Mouse (Mus musculus): ENCODE measurements around the gene Ccdc187. TPM values are rescaled to one million over a fixed set of nuclear protein-coding genes. Genes with fewer than 3 reads are reported as not detected.

Ccdc187 gene
- polyA plus RNA-seq, 1 experiment from 2014 or later = 0.09 TPM

DNA sequence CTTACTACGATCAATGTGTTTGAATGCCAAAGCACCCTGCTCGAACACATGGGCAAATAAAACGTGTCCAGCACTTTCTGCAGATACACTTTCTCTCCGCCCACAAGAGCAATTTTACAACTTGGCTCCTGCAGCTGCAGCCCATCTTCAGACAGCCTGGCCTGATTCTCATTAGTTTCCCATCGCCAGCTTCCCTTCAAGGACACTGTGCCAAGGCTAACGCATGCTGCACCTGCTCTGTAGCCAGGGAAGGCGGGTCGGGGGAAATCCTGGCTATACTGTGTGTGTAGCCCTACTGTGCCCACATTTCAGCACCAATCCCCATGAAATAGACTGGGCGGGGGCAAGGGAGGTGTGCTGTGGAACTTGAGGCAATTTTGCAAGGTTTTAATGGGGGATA is 54.0 kb downstream of the Ccdc187 start:
- H3K4me2 ChIP-seq (replicated peaks; ENCODE audit: low read depth) = peak overlapping the region; percentile 30; the same call in 1 of the 2 replicates
- WGBS = 21% methylated on average over 9 of the region's 9 CpGs

DNA sequence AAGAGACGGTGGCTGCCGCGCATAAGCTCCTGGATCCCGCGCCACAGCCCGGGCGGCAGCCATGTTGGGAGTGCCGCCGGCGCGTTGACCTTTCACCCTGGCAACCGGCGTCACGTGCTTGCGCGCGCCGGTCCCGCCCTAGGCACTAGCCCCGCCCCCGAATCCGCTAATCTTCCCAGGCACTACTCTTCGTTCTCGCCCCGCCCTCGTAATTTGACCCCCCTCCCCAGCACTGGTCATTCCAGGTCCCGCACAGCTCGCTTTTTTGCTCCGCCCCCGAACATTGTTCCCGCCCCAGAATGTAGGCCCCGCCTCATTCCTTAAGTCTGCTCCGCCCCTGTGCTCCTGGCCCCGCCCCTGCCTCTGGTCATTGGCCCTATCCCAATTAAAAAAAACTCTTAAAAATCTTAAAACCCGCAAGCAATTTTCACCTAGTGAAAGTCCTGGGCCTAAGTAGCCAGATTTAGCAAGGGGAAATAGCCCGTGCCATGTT is 57.0 kb downstream of the Ccdc187 start, which contains the start of gene Qsox2:
Gene Qsox2, minus strand, starts transcription at position 236 of the 493 bp plus-strand sequence.
- H3K27me3 ChIP-seq (replicated peaks; ENCODE audit: control insufficient read depth, insufficient read depth, low read length) = no peaks in the 10 kb centered on the region
- peak; percentile 74 for ATAC-seq
- peak within 1 kb of the TSS; percentile 74 for H3K27ac ChIP-seq (ENCODE audit: low read depth, low read length)
- peak within 1 kb of the TSS; percentile 81 for H3K4me3 ChIP-seq (ENCODE audit: low read depth, low read length)
- no peaks in the 10 kb centered on the region for H3K36me3 ChIP-seq (ENCODE audit: control insufficient read depth, insufficient read depth)
- H3K4me1 ChIP-seq (replicated peaks; ENCODE audit: control insufficient read depth, insufficient read depth, low read length) = peaks cover 19% of the 10 kb centered on the region
- peak within 1 kb of the TSS; percentile 80 for H3K9ac ChIP-seq (ENCODE audit: low read depth, low read length)
- H3K9me3 ChIP-seq (ENCODE audit: control insufficient read depth) = no peaks in the 10 kb centered on the region
- no peak for TF ChIP-seq CTCF (IDR thresholded peaks at IDR 0.05; ENCODE audit: low read depth)
- H3K4me2 ChIP-seq (replicated peaks; ENCODE audit: low read depth) = peak within 1 kb of the TSS; percentile 91
- WGBS = 1% methylated on average over 32 of the region's 36 CpGs

More for the DNA sequence above, 54.0 kb downstream of the Ccdc187 start:
- TF ChIP-seq CTCF (IDR thresholded peaks at IDR 0.05; ENCODE audit: low read depth) = no peak
- Histone ChIP-seq H3K4me3 (ENCODE audit: low read depth, low read length) (no peak overlapping the region), H3K9me3 (ENCODE audit: control insufficient read depth) (no peaks in the 10 kb centered on the region), H3K27me3 (replicated peaks; ENCODE audit: control insufficient read depth, insufficient read depth, low read length) (no peaks in the 10 kb centered on the region), H3K9ac (ENCODE audit: low read depth, low read length) (no peak overlapping the region), H3K36me3 (ENCODE audit: control insufficient read depth, insufficient read depth) (no peaks in the 10 kb centered on the region), H3K4me1 (replicated peaks; ENCODE audit: control insufficient read depth, insufficient read depth, low read length) (peaks cover 12% of the 10 kb centered on the region), H3K27ac (ENCODE audit: low read depth, low read length) (no peak overlapping the region)
- ATAC-seq = no peak; the same call in 1 of the 2 replicates

DNA sequence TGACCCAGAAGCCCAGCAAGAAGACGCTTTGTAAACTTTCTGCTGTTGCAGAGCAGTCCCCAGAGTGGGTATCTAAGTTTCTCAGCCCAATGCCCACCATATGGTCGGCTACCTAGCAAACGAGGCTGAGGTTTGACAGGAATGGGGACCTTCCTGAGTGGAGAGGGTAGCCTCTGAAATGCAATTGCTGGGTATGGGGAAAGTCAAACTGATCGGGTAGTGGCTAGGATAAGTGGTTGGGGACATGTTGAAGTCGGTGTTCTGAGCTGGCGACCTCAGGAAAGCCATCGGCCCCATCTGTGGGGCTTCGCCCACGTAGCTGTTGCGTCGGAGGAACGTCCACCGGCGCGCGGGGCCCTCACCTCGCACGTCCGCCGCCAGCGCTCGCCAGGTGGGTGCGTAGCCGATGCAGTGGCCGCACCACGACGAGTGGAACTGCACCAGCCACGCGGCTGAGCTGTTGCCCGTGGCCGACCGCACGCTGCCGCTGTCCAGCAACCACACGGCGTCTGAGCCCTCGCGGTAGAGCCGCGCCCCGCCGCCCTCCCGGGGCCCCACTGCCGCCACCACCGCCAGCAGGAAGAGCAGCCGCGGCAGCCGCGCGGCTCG is 57.6 kb downstream of the Ccdc187 start:
- peak; percentile 24; the same call in 1 of the 2 replicates for ATAC-seq
- no peaks in the 10 kb centered on the region for H3K36me3 ChIP-seq (ENCODE audit: control insufficient read depth, insufficient read depth)
- under 1% methylated on average over 47 of the region's 51 CpGs for WGBS

GRCm38 (mm10) chr2:26234771-26235170 is 59.6 kb downstream of the Ccdc187 start:
- Histone ChIP-seq H3K4me1 (replicated peaks; ENCODE audit: control insufficient read depth, insufficient read depth, low read length) (peaks cover 12% of the 10 kb centered on the region; the same call in 1 of the 2 replicates), H3K36me3 (ENCODE audit: control insufficient read depth, insufficient read depth) (no peaks in the 10 kb centered on the region), H3K9ac (ENCODE audit: low read depth, low read length) (no peak overlapping the region), H3K4me3 (ENCODE audit: low read depth, low read length) (no peak overlapping the region), H3K9me3 (ENCODE audit: control insufficient read depth) (no peaks in the 10 kb centered on the region), H3K27me3 (replicated peaks; ENCODE audit: control insufficient read depth, insufficient read depth, low read length) (no peaks in the 10 kb centered on the region), H3K4me2 (replicated peaks; ENCODE audit: low read depth) (peak overlapping the region; percentile 21; the same call in 1 of the 2 replicates), H3K27ac (ENCODE audit: low read depth, low read length) (peak overlapping the region; percentile 57)
- no peak for TF ChIP-seq CTCF (IDR thresholded peaks at IDR 0.05; ENCODE audit: low read depth)
- 44% methylated on average over 2 of the region's 2 CpGs for WGBS
- ATAC-seq = peak; percentile 26; the same call in 1 of the 2 replicates

More for the DNA sequence above, 57.6 kb downstream of the Ccdc187 start:
- Histone ChIP-seq H3K9me3 (ENCODE audit: control insufficient read depth) (no peaks in the 10 kb centered on the region), H3K4me1 (replicated peaks; ENCODE audit: control insufficient read depth, insufficient read depth, low read length) (peaks cover 19% of the 10 kb centered on the region), H3K4me2 (replicated peaks; ENCODE audit: low read depth) (peak overlapping the region; percentile 91), H3K9ac (ENCODE audit: low read depth, low read length) (peak overlapping the region; percentile 80), H3K27me3 (replicated peaks; ENCODE audit: control insufficient read depth, insufficient read depth, low read length) (no peaks in the 10 kb centered on the region), H3K4me3 (ENCODE audit: low read depth, low read length) (peak overlapping the region; percentile 81), H3K27ac (ENCODE audit: low read depth, low read length) (peak overlapping the region; percentile 74)
- TF ChIP-seq CTCF (IDR thresholded peaks at IDR 0.05; ENCODE audit: low read depth) = no peak

- H3K4me1 ChIP-seq (replicated peaks; ENCODE audit: control insufficient read depth, insufficient read depth, low read length) = peaks cover 12% of the 10 kb centered on the region; the same call in 1 of the 2 replicates
- no peak for TF ChIP-seq CTCF (IDR thresholded peaks at IDR 0.05; ENCODE audit: low read depth)
- no peaks in the 10 kb centered on the region for H3K36me3 ChIP-seq (ENCODE audit: control insufficient read depth, insufficient read depth)
- peak overlapping the region; percentile 27; the same call in 1 of the 2 replicates for H3K4me2 ChIP-seq (replicated peaks; ENCODE audit: low read depth)
- H3K27ac ChIP-seq (ENCODE audit: low read depth, low read length) = peak overlapping the region; percentile 66
- 40% methylated on average over 5 of the region's 5 CpGs for WGBS
- H3K9ac ChIP-seq (ENCODE audit: low read depth, low read length) = no peak overlapping the region
- no peaks in the 10 kb centered on the region for H3K27me3 ChIP-seq (replicated peaks; ENCODE audit: control insufficient read depth, insufficient read depth, low read length)
- H3K4me3 ChIP-seq (ENCODE audit: low read depth, low read length) = no peak overlapping the region
- peak; percentile 70 for ATAC-seq
- no peaks in the 10 kb centered on the region for H3K9me3 ChIP-seq (ENCODE audit: control insufficient read depth)
Observed at GRCm38 (mm10) chr2:26234253-26234652, 60.1 kb downstream of the Ccdc187 start.

DNA sequence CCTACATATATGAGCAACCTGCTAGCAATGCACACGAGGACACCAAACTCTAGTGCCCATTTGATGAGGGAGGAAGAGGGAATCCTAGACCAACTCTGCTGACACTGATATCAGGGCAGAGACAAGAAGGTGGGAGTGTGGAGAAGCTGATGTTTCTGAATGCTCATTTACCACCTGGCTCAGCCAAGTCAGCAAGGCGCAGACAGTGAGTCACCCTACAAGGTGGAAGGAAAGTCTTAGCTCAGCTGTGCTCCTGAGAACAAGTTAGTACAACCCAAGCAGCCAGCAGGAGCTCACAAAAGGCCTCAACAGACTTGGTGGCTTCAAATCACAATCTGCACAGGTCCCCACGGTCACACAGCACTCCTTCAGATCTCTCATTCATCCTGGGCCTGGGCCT is 63.0 kb downstream of the Ccdc187 start:
- H3K36me3 ChIP-seq (ENCODE audit: control insufficient read depth, insufficient read depth) = peaks cover 7% of the 10 kb centered on the region; the same call in 1 of the 2 replicates
- no peaks in the 10 kb centered on the region for H3K27me3 ChIP-seq (replicated peaks; ENCODE audit: control insufficient read depth, insufficient read depth, low read length)
- no peak for ATAC-seq
- no peaks in the 10 kb centered on the region for H3K9me3 ChIP-seq (ENCODE audit: control insufficient read depth)
- no peak for TF ChIP-seq CTCF (IDR thresholded peaks at IDR 0.05; ENCODE audit: low read depth)
- H3K27ac ChIP-seq (ENCODE audit: low read depth, low read length) = no peak overlapping the region
- H3K4me3 ChIP-seq (ENCODE audit: low read depth, low read length) = no peak overlapping the region
- no peak overlapping the region for H3K4me2 ChIP-seq (replicated peaks; ENCODE audit: low read depth)
- no peak overlapping the region for H3K9ac ChIP-seq (ENCODE audit: low read depth, low read length)
- H3K4me1 ChIP-seq (replicated peaks; ENCODE audit: control insufficient read depth, insufficient read depth, low read length) = peaks cover 9% of the 10 kb centered on the region; the same call in 1 of the 2 replicates
- 82% methylated on average over 3 of the region's 3 CpGs for WGBS

Measured in intestine, postnatal 0 days (tissue).